Mouse (Mus musculus): ENCODE measurements around the gene Rnf11. TPM values are rescaled to one million over a fixed set of nuclear protein-coding genes. Genes with fewer than 3 reads are reported as not detected.

Rnf11 gene
- 16.1 and 23.8 TPM in 2 replicates for polyA plus RNA-seq (2012; rRNA removed)

- DNase-seq = no peak
- H3K27me3 ChIP-seq (ENCODE audit: control insufficient read depth, insufficient read depth, low read length) = no peaks in the 10 kb centered on the region
- H3K36me3 ChIP-seq (ENCODE audit: control insufficient read depth, insufficient read depth, low read length) = no peaks in the 10 kb centered on the region
- H3K4me1 ChIP-seq (replicated peaks; ENCODE audit: control insufficient read depth, insufficient read depth, low read length) = no peaks in the 10 kb centered on the region
- TF ChIP-seq POLR2A (IDR thresholded peaks at IDR 0.05; ENCODE audit: control insufficient read depth, extremely low read depth, insufficient read depth, low read length, poor library complexity) = no peak
- no peak for TF ChIP-seq CTCF (IDR thresholded peaks at IDR 0.05; ENCODE audit: borderline replicate concordance, control insufficient read depth, extremely low read depth, insufficient read depth, low read length, poor library complexity)
- WGBS = 83% methylated on average over 3 of the region's 3 CpGs
- no peak within 1 kb of the TSS for H3K27ac ChIP-seq (ENCODE audit: control insufficient read depth, insufficient read depth, low read length)
- no peak within 1 kb of the TSS for H3K4me3 ChIP-seq (ENCODE audit: control insufficient read depth, insufficient read depth, low read length)
Observed at GRCm38 (mm10) chr4:109484621-109485020, at the start of gene Rnf11. TSS of gene Rnf11 (minus strand) at chr4:109484728.

GRCm38 (mm10) chr4:109531111-109531510 lies 46.6 kb upstream of the Rnf11 start, which contains the start of gene 4930522H14Rik:
TSS of gene 4930522H14Rik (minus strand) at chr4:109531297.
- WGBS = 99% methylated on average over 2 of the region's 2 CpGs

GRCm38 (mm10) chr4:109530245-109530816 lies 45.8 kb upstream of the Rnf11 start:
- 82% methylated on average over 15 of the region's 15 CpGs for WGBS
- no peak for DNase-seq
- no peaks in the 10 kb centered on the region for H3K27me3 ChIP-seq (ENCODE audit: control insufficient read depth, insufficient read depth, low read length)
- no peaks in the 10 kb centered on the region for H3K36me3 ChIP-seq (ENCODE audit: control insufficient read depth, insufficient read depth, low read length)
- no peak for TF ChIP-seq POLR2A (IDR thresholded peaks at IDR 0.05; ENCODE audit: control insufficient read depth, extremely low read depth, insufficient read depth, low read length, poor library complexity)
- H3K27ac ChIP-seq (ENCODE audit: control insufficient read depth, insufficient read depth, low read length) = no peak overlapping the region
- H3K4me1 ChIP-seq (replicated peaks; ENCODE audit: control insufficient read depth, insufficient read depth, low read length) = no peaks in the 10 kb centered on the region
- no peak overlapping the region for H3K4me3 ChIP-seq (ENCODE audit: control insufficient read depth, insufficient read depth, low read length)

More at GRCm38 (mm10) chr4:109531111-109531510, 46.6 kb upstream of the Rnf11 start, which contains the start of gene 4930522H14Rik:
- no peak within 1 kb of the TSS for H3K27ac ChIP-seq (ENCODE audit: control insufficient read depth, insufficient read depth, low read length)
- no peaks in the 10 kb centered on the region for H3K4me1 ChIP-seq (replicated peaks; ENCODE audit: control insufficient read depth, insufficient read depth, low read length)
- no peaks in the 10 kb centered on the region for H3K27me3 ChIP-seq (ENCODE audit: control insufficient read depth, insufficient read depth, low read length)
- H3K36me3 ChIP-seq (ENCODE audit: control insufficient read depth, insufficient read depth, low read length) = no peaks in the 10 kb centered on the region
- TF ChIP-seq POLR2A (IDR thresholded peaks at IDR 0.05; ENCODE audit: control insufficient read depth, extremely low read depth, insufficient read depth, low read length, poor library complexity) (no peak), CTCF (IDR thresholded peaks at IDR 0.05; ENCODE audit: borderline replicate concordance, control insufficient read depth, extremely low read depth, insufficient read depth, low read length, poor library complexity) (no peak)
- no peak for DNase-seq
- no peak within 1 kb of the TSS for H3K4me3 ChIP-seq (ENCODE audit: control insufficient read depth, insufficient read depth, low read length)

GRCm38 (mm10) chr4:109504885-109505284 lies 20.4 kb upstream of the Rnf11 start:
- DNase-seq = peak; percentile 58
- WGBS = 4% methylated on average over 5 of the region's 5 CpGs

GRCm38 (mm10) chr4:109498476-109498875 lies 13.9 kb upstream of the Rnf11 start:
- WGBS = 95% methylated on average over 11 of the region's 11 CpGs
- no peaks in the 10 kb centered on the region for H3K27me3 ChIP-seq (ENCODE audit: control insufficient read depth, insufficient read depth, low read length)
- TF ChIP-seq CTCF (IDR thresholded peaks at IDR 0.05; ENCODE audit: borderline replicate concordance, control insufficient read depth, extremely low read depth, insufficient read depth, low read length, poor library complexity) = no peak
- TF ChIP-seq POLR2A (IDR thresholded peaks at IDR 0.05; ENCODE audit: control insufficient read depth, extremely low read depth, insufficient read depth, low read length, poor library complexity) = no peak
- DNase-seq = no peak
- no peak overlapping the region for H3K27ac ChIP-seq (ENCODE audit: control insufficient read depth, insufficient read depth, low read length)
- no peak overlapping the region for H3K4me3 ChIP-seq (ENCODE audit: control insufficient read depth, insufficient read depth, low read length)
- no peaks in the 10 kb centered on the region for H3K4me1 ChIP-seq (replicated peaks; ENCODE audit: control insufficient read depth, insufficient read depth, low read length)
- no peaks in the 10 kb centered on the region for H3K36me3 ChIP-seq (ENCODE audit: control insufficient read depth, insufficient read depth, low read length)

More at GRCm38 (mm10) chr4:109504885-109505284, 20.4 kb upstream of the Rnf11 start:
- no peak overlapping the region for H3K27ac ChIP-seq (ENCODE audit: control insufficient read depth, insufficient read depth, low read length)
- no peaks in the 10 kb centered on the region for H3K4me1 ChIP-seq (replicated peaks; ENCODE audit: control insufficient read depth, insufficient read depth, low read length)
- no peaks in the 10 kb centered on the region for H3K27me3 ChIP-seq (ENCODE audit: control insufficient read depth, insufficient read depth, low read length)
- H3K36me3 ChIP-seq (ENCODE audit: control insufficient read depth, insufficient read depth, low read length) = no peaks in the 10 kb centered on the region
- no peak overlapping the region for H3K4me3 ChIP-seq (ENCODE audit: control insufficient read depth, insufficient read depth, low read length)
- TF ChIP-seq POLR2A (IDR thresholded peaks at IDR 0.05; ENCODE audit: control insufficient read depth, extremely low read depth, insufficient read depth, low read length, poor library complexity) = no peak
- TF ChIP-seq CTCF (IDR thresholded peaks at IDR 0.05; ENCODE audit: borderline replicate concordance, control insufficient read depth, extremely low read depth, insufficient read depth, low read length, poor library complexity) = no peak

GRCm38 (mm10) chr4:109493581-109493980 lies 9.1 kb upstream of the Rnf11 start:
- no peak overlapping the region for H3K27ac ChIP-seq (ENCODE audit: control insufficient read depth, insufficient read depth, low read length)
- no peaks in the 10 kb centered on the region for H3K4me1 ChIP-seq (replicated peaks; ENCODE audit: control insufficient read depth, insufficient read depth, low read length)
- no peak for DNase-seq
- no peaks in the 10 kb centered on the region for H3K27me3 ChIP-seq (ENCODE audit: control insufficient read depth, insufficient read depth, low read length)
- no peaks in the 10 kb centered on the region for H3K36me3 ChIP-seq (ENCODE audit: control insufficient read depth, insufficient read depth, low read length)
- no peak for TF ChIP-seq POLR2A (IDR thresholded peaks at IDR 0.05; ENCODE audit: control insufficient read depth, extremely low read depth, insufficient read depth, low read length, poor library complexity)
- TF ChIP-seq CTCF (IDR thresholded peaks at IDR 0.05; ENCODE audit: borderline replicate concordance, control insufficient read depth, extremely low read depth, insufficient read depth, low read length, poor library complexity) = no peak
- H3K4me3 ChIP-seq (ENCODE audit: control insufficient read depth, insufficient read depth, low read length) = no peak overlapping the region

- whole genome bisulfite sequencing = 90% methylated on average over 1 of the region's 1 CpGs
- Histone ChIP-seq H3K27ac (ENCODE audit: control insufficient read depth, insufficient read depth, low read length) (no peak overlapping the region), H3K4me1 (replicated peaks; ENCODE audit: control insufficient read depth, insufficient read depth, low read length) (no peaks in the 10 kb centered on the region), H3K4me3 (ENCODE audit: control insufficient read depth, insufficient read depth, low read length) (no peak overlapping the region), H3K27me3 (ENCODE audit: control insufficient read depth, insufficient read depth, low read length) (no peaks in the 10 kb centered on the region), H3K36me3 (ENCODE audit: control insufficient read depth, insufficient read depth, low read length) (no peaks in the 10 kb centered on the region)
- DNase-seq = no peak
- TF ChIP-seq CTCF (IDR thresholded peaks at IDR 0.05; ENCODE audit: borderline replicate concordance, control insufficient read depth, extremely low read depth, insufficient read depth, low read length, poor library complexity) = no peak
- no peak for TF ChIP-seq POLR2A (IDR thresholded peaks at IDR 0.05; ENCODE audit: control insufficient read depth, extremely low read depth, insufficient read depth, low read length, poor library complexity)
Observed at GRCm38 (mm10) chr4:109488812-109489211, 4.3 kb upstream of the Rnf11 start.

All from thymus, adult 2 months (tissue).